Mouse (Mus musculus) liver, embryonic 11.5 days (tissue): ENCODE results near the gene Crim1. TPM values are rescaled to one million over a fixed set of nuclear protein-coding genes. Genes with fewer than 3 reads are reported as not detected.

Experiments used
- ATAC-seq: fragments of 200-750 bp; cut with Nextera tagmentation; replicated peaks from 2 replicates; pipeline ENCODE4 v1.8.0; 2017; ENCODE audit warnings: moderate number of reproducible peaks, mild to moderate bottlenecking, moderate TSS enrichment, moderate library complexity; ENCODE audit not compliant: low FRiP score
- DNase-seq: peaks from one replicate; pipeline ENCODE4 v3.0.0-alpha.2; 2017; ENCODE audit warnings: low spot score
- H3K27ac ChIP-seq: fragments of 300-500 bp; sonication (generic); 2 replicates; pipeline ENCODE4 v1.5.1; 2014; ENCODE audit warnings: mild to moderate bottlenecking, low read depth, low read length, control low read depth
- H3K27me3 ChIP-seq: fragments of 300-500 bp; sonication (generic); replicated peaks from 2 replicates; pipeline ENCODE4 v1.6.1; 2014; ENCODE audit warnings: low read length, mixed read lengths; ENCODE audit not compliant: control insufficient read depth, insufficient read depth
- H3K36me3 ChIP-seq: fragments of 300-500 bp; sonication (generic); 2 replicates; pipeline ENCODE4 v1.6.1; 2014; ENCODE audit warnings: mild to moderate bottlenecking, low read length, moderate library complexity, mixed read lengths; ENCODE audit not compliant: control insufficient read depth, insufficient read depth
- H3K4me1 ChIP-seq: fragments of 300-500 bp; sonication (generic); replicated peaks from 2 replicates; pipeline ENCODE4 v1.6.1; 2014; ENCODE audit warnings: low read length, mixed read lengths; ENCODE audit not compliant: control insufficient read depth, insufficient read depth
- H3K4me2 ChIP-seq: fragments of 300-500 bp; sonication (generic); 2 replicates; pipeline ENCODE4 v1.6.1; 2014; ENCODE audit warnings: mild to moderate bottlenecking, control low read depth, moderate library complexity
- H3K4me3 ChIP-seq: fragments of 300-500 bp; sonication (generic); 2 replicates; pipeline ENCODE4 v1.5.1; 2014; ENCODE audit warnings: low read depth, low read length, control low read depth
- H3K9ac ChIP-seq: fragments of 300-500 bp; sonication (generic); 2 replicates; pipeline ENCODE4 v1.6.1; 2014; ENCODE audit warnings: low read depth, low read length, control low read depth
- H3K9me3 ChIP-seq: fragments of 300-500 bp; sonication (generic); 2 replicates; pipeline ENCODE4 v1.6.1; 2016; ENCODE audit warnings: low read length, inconsistent platforms, mixed read lengths; ENCODE audit not compliant: control insufficient read depth
- WGBS: fragments of 180-500 bp; shearing (Covaris S2); extraction: QIAGEN DNeasy Blood & Tissue Kit; methylation state at CpG from one replicate; pipeline ENCODE4 v1.1.7; 2014; 5-methylcytosine and 5-hydroxymethylcytosine counted together
- polyA plus RNA-seq: library from polyadenylated mRNA; unstranded; fragments of >200 nt; fragmentation: Nextera tagmentation; extraction: Ambion mirVana; gene quantifications from 2 replicates; pipeline ENCODE4 v1.2.1, GENCODE M21; 2014

Gene Crim1
- polyA plus RNA-seq, 1 experiment from 2014 or later = 2.7 TPM

DNA sequence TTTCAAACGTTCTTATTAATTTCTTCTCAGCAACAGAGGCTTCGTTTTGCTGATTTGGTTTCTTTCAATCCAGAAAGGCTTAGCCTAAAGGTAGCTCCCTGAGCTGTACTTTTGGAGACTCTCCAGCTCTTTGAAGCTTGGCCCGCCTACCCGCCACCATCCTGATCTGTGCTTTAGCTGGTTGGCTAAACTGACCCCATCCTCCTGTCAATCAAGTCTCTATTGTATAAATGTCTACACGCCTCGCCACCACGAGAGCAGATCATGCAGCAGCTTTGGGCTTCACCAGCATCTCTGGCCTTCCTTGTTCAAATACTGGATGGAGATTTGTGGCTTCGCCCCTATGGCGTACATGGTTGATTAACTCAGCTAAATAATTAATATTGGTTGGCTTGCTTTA is 108.2 kb downstream of the Crim1 start:
- no peaks in the 10 kb centered on the region for H3K36me3 ChIP-seq
- ATAC-seq = no peak
- no peak overlapping the region for H3K27ac ChIP-seq
- H3K4me1 ChIP-seq = 0 out of 2 replicates have a peak, but pooled peaks cover 3% of the 10 kb centered on the region
- no peaks in the 10 kb centered on the region for H3K27me3 ChIP-seq
- 87% methylated on average over 9 of the region's 9 CpGs for whole genome bisulfite sequencing
- DNase-seq = no peak
- no peaks in the 10 kb centered on the region for H3K9me3 ChIP-seq
- H3K9ac ChIP-seq = no peak overlapping the region
- H3K4me3 ChIP-seq = no peak overlapping the region
- no peak overlapping the region for H3K4me2 ChIP-seq

DNA sequence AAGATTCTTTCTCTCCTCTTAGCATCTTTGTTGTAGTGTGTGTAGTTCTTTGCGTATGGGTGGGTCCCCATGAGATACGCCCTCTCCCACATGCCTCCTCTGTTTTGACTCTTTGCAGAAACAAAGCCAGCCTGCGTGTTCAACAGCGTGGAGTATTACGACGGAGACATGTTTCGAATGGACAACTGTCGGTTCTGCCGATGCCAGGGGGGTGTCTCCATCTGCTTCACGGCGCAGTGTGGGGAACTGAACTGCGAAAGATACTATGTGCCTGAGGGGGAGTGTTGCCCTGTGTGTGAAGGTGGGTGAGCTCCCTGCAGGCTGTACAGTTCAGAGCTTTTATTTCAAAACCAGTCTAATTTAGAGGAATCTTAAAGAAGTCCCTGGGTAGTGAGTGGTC is 113.0 kb downstream of the Crim1 start:
- H3K9me3 ChIP-seq = no peaks in the 10 kb centered on the region
- H3K36me3 ChIP-seq = no peaks in the 10 kb centered on the region
- H3K4me1 ChIP-seq = no peaks in the 10 kb centered on the region
- no peak overlapping the region for H3K9ac ChIP-seq
- ATAC-seq (no peak), DNase-seq (no peak)
- H3K27me3 ChIP-seq = no peaks in the 10 kb centered on the region
- WGBS = 92% methylated on average over 12 of the region's 12 CpGs
- no peak overlapping the region for H3K4me2 ChIP-seq
- H3K4me3 ChIP-seq = no peak overlapping the region
- no peak overlapping the region for H3K27ac ChIP-seq

DNA sequence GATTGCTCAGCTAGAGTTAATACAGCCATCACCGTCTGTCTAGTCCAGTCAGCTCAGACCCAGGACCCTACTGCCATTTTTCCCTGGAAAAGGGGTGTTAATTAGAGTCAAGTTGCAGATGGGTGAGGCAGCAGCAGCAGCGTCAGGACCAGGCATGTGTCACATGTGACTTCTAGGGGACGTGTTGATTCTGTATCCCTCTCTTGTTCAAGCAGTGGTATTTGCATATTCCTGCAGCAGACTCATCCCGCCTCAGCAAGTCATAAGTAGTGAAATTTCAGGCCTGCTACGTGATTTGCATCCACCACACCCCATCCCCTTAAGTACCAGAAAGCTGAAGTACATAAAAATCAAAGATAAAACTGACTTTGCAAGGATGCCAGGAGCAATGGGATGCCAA is 113.6 kb downstream of the Crim1 start:
- Histone ChIP-seq H3K27ac (no peak overlapping the region), H3K4me1 (no peaks in the 10 kb centered on the region), H3K9ac (no peak overlapping the region), H3K4me2 (no peak overlapping the region), H3K9me3 (no peaks in the 10 kb centered on the region), H3K4me3 (no peak overlapping the region), H3K27me3 (no peaks in the 10 kb centered on the region), H3K36me3 (no peaks in the 10 kb centered on the region)
- WGBS = 83% methylated on average over 5 of the region's 5 CpGs
- ATAC-seq (no peak), DNase-seq (no peak)

DNA sequence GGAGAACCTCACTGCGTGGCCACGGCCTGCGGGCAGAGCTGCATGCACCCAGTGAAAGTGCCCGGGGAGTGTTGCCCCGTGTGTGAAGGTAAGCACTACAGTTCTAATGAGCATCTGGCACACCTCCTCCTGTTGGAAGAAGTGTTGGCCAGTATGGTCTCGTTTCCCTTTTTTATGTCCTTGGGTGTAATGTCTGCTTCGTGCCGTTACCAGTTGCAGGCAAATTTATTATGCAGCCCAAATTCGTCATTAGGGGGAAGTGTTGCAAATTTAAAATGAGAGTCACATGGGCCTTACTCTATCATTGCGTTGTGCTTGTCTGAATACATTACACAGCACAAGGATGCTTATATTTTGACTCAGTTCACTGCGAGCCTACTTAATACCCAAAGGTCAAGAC is 115.6 kb downstream of the Crim1 start:
- Histone ChIP-seq H3K4me3 (no peak overlapping the region), H3K9me3 (no peaks in the 10 kb centered on the region), H3K4me2 (no peak overlapping the region), H3K9ac (no peak overlapping the region), H3K27ac (no peak overlapping the region), H3K4me1 (peaks cover 4% of the 10 kb centered on the region), H3K27me3 (no peaks in the 10 kb centered on the region), H3K36me3 (no peaks in the 10 kb centered on the region)
- ATAC-seq = no peak
- WGBS = 92% methylated on average over 11 of the region's 11 CpGs
- DNase-seq = no peak

DNA sequence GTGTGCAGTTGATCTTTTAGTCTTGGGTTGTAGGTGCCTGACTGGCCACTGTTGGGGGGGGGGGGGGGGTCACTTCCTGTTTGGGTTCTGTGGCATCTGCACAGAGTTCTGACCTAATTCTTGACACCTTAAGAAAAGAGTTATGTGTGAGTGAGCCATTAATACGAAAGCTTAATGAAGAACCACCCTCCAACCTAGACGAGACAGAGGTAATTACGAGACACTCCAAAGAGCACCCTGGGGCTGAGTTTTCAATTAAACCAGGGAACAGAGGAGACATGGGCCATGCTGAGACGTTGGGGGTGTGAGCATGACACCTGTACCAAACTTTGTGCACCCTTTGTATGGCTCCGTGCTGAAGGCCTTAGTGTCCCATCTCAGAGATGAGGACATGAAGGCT is 117.3 kb downstream of the Crim1 start:
- DNase-seq (no peak), ATAC-seq (no peak)
- no peak overlapping the region for H3K27ac ChIP-seq
- H3K4me3 ChIP-seq = no peak overlapping the region
- H3K36me3 ChIP-seq = no peaks in the 10 kb centered on the region
- no peaks in the 10 kb centered on the region for H3K27me3 ChIP-seq
- WGBS = 84% methylated on average over 5 of the region's 5 CpGs
- no peak overlapping the region for H3K4me2 ChIP-seq
- no peak overlapping the region for H3K9ac ChIP-seq
- peaks cover 13% of the 10 kb centered on the region for H3K4me1 ChIP-seq
- no peaks in the 10 kb centered on the region for H3K9me3 ChIP-seq

DNA sequence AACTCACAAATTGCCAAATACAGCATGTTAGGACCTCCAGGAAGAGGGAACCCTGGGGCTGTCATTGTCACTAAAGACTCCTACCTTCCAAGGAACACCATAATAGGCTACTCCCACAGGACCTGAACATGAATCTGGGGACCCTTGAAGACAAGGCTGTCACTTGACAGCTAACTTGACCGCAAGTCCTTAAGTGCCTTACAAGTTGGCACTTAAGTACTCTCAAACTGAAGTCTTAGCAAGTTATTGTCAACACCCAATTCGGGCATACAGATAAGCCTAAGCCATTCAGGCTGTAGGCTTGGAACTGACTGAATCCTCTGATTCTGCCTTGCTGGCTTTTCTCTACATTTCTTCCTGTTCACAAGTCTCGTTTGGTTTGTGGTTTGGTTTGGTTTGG is 118.8 kb downstream of the Crim1 start:
- peaks cover 13% of the 10 kb centered on the region for H3K4me1 ChIP-seq
- no peak for ATAC-seq
- WGBS = 63% methylated on average over 3 of the region's 3 CpGs
- no peak overlapping the region for H3K4me3 ChIP-seq
- no peaks in the 10 kb centered on the region for H3K36me3 ChIP-seq
- H3K9me3 ChIP-seq = no peaks in the 10 kb centered on the region
- no peak overlapping the region for H3K27ac ChIP-seq
- no peak overlapping the region for H3K9ac ChIP-seq
- DNase-seq = no peak
- H3K4me2 ChIP-seq = no peak overlapping the region
- no peaks in the 10 kb centered on the region for H3K27me3 ChIP-seq

DNA sequence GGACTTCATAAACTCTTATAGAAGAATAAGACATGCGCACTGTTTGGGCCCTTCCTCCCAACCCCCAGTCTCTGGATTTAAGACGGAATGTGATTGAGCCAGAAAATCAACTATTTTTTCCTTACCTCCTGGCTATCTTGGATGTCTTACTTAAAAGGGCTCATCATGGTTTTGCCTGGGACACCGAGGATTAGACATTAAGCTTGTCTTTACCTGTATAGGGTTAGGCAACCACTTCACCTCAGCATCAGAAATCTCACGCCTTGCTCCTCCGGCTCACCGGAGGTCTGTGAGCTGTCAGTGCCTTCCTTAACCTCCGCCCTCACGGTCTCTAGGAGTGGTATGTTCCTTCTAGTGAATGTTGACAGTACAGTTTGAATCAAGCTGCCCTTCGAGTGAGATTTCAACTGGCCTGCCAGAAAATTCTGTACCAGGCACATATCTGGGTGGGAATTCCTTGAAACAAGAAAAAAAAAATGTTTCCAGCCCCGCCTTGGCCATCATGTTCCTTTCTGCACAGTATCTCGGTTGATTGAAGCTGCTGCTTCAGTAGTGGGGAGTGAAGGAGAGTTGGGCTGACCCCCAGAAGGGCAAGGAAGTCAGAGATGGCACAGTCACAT is 121.3 kb downstream of the Crim1 start:
- WGBS = 76% methylated on average over 11 of the region's 11 CpGs
- Histone ChIP-seq H3K27ac (no peak overlapping the region), H3K9ac (no peak overlapping the region), H3K36me3 (no peaks in the 10 kb centered on the region), H3K27me3 (no peaks in the 10 kb centered on the region), H3K4me3 (no peak overlapping the region), H3K4me1 (peaks cover 16% of the 10 kb centered on the region), H3K9me3 (no peaks in the 10 kb centered on the region), H3K4me2 (no peak overlapping the region)
- ATAC-seq (no peak), DNase-seq (no peak)

DNA sequence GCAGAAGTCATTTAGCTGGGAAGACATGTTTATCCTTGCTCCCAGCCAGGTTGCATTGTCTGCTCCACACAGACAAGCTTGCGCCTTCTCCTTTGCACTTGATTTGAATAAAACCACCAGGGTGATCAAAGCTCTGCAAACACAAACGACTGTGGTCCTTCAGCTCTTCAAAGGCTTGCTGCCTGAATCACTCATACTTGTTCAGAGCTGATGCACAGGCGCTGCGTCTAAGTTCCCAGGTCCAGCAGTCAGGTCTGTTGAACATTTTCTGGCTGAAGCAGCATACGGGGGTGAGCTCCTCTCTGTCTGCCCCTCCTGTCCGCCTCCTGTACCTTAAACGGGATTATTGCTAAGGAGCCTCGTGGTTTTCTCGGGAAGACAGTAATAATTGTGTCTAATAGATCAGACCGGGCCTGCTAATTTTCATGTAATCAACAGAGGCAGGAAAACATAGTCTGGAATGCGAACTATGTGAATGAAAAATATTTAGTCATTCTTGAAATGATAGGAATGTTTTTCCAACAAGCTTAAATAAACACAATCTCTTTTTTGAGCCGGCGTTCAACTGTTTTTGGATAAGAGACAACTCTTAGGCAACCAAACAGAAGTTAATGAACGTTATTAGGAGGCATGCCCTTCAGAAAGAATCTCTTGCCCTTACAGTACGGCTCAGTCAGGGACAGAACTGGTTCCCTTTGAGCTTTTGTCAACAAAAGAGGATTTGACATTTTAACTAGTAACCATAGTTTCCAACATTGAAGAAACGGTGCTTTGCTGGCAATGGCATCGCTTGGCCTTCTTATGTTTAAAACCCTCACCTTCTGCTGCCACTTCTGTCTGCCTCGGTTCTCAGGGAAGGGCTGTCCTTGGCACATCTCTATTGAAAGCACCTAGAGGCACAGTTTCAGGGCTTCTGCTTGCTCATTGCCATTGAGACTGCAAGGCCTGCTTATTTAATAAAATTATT is 122.6 kb downstream of the Crim1 start:
- H3K4me3 ChIP-seq = no peak overlapping the region
- no peaks in the 10 kb centered on the region for H3K36me3 ChIP-seq
- no peak overlapping the region for H3K9ac ChIP-seq
- H3K4me1 ChIP-seq = peaks cover 28% of the 10 kb centered on the region
- no peaks in the 10 kb centered on the region for H3K9me3 ChIP-seq
- no peak for DNase-seq
- H3K27ac ChIP-seq = no peak overlapping the region
- no peak for ATAC-seq
- no peaks in the 10 kb centered on the region for H3K27me3 ChIP-seq
- H3K4me2 ChIP-seq = no peak overlapping the region
- 66% methylated on average over 18 of the region's 18 CpGs for WGBS
